Mouse (Mus musculus): ENCODE data around the gene Cdc25b. TPM values are rescaled to one million over a fixed set of nuclear protein-coding genes. Genes with fewer than 3 reads are reported as not detected.
A peak's percentile ranks its signal among the peaks of the same experiment; 100 is the strongest.

Gene Cdc25b
- polyA plus RNA-seq, 1 experiment from 2014 or later = 33.6 TPM

DNA sequence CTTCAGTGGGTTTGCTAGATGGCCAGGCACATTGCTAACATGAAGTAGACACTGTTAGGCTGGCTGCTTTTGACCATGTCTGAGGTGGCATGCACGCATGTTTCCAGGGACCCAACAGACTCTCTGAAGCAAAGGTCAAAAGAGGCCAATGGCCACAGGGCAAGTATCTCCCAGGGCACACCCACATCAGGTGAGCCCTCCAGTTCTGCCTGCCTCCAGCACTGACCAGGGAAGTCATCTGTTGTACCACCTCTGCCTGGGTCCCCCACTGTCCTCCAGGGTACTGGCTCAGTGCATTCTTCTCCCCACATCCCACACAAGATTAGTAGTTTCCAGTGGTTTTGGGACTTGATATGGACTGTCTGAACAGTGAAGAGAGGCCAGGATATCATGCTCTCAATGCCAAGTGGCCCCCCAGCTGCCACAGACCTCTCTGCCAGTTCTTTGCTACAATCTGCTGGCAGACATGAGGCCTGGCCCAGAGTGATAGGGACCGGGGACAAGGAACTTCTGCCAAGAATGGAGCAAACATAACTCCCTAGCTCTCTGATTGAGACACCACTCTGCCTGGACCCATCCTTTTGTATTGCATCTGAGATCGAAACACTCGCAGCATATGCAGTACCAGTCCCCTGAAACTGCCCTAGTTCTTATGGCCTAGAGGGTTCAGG is 22.5 kb downstream of the Cdc25b start:
- Histone ChIP-seq H3K4me3 (replicated peaks; ENCODE audit: low read length) (peak overlapping the region; percentile 78), H3K36me3 (ENCODE audit: control insufficient read depth, insufficient read depth) (0 out of 2 replicates have a peak, but pooled peaks cover 2% of the 10 kb centered on the region), H3K9ac (replicated peaks; ENCODE audit: low read depth, low read length) (peak overlapping the region; percentile 91), H3K4me2 (ENCODE audit: low read length) (peak overlapping the region; percentile 79), H3K27ac (ENCODE audit: low read length) (peak overlapping the region; percentile 95), H3K4me1 (replicated peaks; ENCODE audit: control insufficient read depth, insufficient read depth, low read length) (peaks cover 13% of the 10 kb centered on the region), H3K27me3 (replicated peaks; ENCODE audit: control insufficient read depth, insufficient read depth, low read length) (no peaks in the 10 kb centered on the region), H3K9me3 (ENCODE audit: control insufficient read depth, low read length) (no peaks in the 10 kb centered on the region)
- WGBS = 79% methylated on average over 4 of the region's 4 CpGs
- no peak for ATAC-seq

DNA sequence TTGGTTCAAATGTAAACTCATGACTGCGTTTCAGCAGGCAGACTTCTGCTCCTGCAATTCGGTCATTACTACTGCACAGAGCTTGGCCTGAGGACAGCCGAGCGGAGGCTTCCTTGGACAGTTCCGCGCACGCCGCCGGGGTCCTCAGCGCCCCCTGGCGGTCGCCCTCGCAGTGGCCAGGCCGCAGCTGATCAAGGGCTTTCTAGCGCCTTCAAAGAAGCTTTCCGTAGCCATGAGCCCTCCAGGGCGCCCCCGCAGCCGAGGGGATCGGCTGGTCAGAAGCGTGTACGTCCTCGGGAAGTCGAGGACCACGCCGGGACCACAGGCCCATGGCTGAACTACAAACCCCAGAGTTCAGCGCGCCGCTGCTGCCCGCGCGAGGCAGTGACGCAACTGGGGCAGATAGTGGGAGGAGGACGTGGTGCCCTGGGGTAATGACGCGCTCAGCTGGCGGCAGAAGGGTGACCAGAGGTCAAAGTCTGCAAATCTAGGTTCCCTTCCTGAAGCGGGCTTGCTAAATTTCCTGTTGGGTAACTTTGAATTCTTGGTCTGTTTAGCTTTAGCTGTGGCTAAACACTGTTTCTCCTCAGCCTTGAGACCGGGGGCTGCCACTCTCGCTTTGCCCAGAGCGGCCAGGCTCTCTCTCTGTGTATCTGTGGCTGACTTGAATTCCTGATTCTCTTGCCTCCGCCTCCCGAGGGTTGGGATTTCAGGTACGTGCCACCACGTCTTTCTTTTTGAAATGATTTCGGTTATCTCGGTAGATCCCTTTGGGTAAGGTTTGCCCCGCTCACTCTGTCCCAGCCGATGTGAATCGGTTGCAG is 23.4 kb downstream of the Cdc25b start:
- peak overlapping the region; percentile 95 for H3K27ac ChIP-seq (ENCODE audit: low read length)
- peak; percentile 98 for ATAC-seq
- under 1% methylated on average over 50 of the region's 50 CpGs for WGBS
- no peaks in the 10 kb centered on the region for H3K9me3 ChIP-seq (ENCODE audit: control insufficient read depth, low read length)
- peak overlapping the region; percentile 79 for H3K4me2 ChIP-seq (ENCODE audit: low read length)
- H3K4me1 ChIP-seq (replicated peaks; ENCODE audit: control insufficient read depth, insufficient read depth, low read length) = peaks cover 13% of the 10 kb centered on the region
- H3K9ac ChIP-seq (replicated peaks; ENCODE audit: low read depth, low read length) = peak overlapping the region; percentile 91
- H3K36me3 ChIP-seq (ENCODE audit: control insufficient read depth, insufficient read depth) = 0 out of 2 replicates have a peak, but pooled peaks cover 2% of the 10 kb centered on the region
- no peaks in the 10 kb centered on the region for H3K27me3 ChIP-seq (replicated peaks; ENCODE audit: control insufficient read depth, insufficient read depth, low read length)
- H3K4me3 ChIP-seq (replicated peaks; ENCODE audit: low read length) = peak overlapping the region; percentile 78

DNA sequence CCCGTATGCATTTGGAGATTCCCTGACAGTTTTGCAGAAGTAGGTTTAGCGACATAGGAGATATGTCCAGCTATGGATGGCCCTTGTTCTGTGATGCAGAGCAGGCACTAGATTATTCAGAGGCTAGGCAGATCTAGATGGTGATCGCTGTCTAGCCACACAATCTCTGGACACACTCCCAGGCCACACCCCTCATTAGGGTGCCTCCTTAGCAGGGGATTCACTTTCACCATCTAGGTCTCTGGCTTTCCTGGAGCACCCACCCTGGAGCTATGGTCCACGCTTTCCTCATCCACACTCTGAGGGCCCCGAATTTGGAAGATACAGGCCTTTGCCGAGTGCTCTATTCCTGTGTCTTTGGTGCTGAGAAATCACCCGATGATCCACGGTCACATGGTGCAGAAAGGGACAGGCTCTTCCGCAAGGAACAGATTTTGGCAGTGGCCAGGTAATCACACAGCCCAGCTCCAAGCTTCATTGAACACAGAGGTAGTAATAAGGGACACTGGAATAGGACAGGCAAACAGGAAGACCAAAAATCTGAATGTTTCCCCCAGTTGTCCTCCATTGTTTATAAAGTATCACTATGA is 24.4 kb downstream of the Cdc25b start:
- no peak for ATAC-seq
- H3K4me3 ChIP-seq (replicated peaks; ENCODE audit: low read length) = peak overlapping the region; percentile 78
- H3K27me3 ChIP-seq (replicated peaks; ENCODE audit: control insufficient read depth, insufficient read depth, low read length) = no peaks in the 10 kb centered on the region
- H3K27ac ChIP-seq (ENCODE audit: low read length) = no peak overlapping the region
- no peaks in the 10 kb centered on the region for H3K9me3 ChIP-seq (ENCODE audit: control insufficient read depth, low read length)
- H3K4me2 ChIP-seq (ENCODE audit: low read length) = peak overlapping the region; percentile 79
- H3K4me1 ChIP-seq (replicated peaks; ENCODE audit: control insufficient read depth, insufficient read depth, low read length) = peaks cover 13% of the 10 kb centered on the region
- WGBS = 64% methylated on average over 9 of the region's 9 CpGs
- 0 out of 2 replicates have a peak, but pooled peaks cover 2% of the 10 kb centered on the region for H3K36me3 ChIP-seq (ENCODE audit: control insufficient read depth, insufficient read depth)
- peak overlapping the region; percentile 91 for H3K9ac ChIP-seq (replicated peaks; ENCODE audit: low read depth, low read length)

DNA sequence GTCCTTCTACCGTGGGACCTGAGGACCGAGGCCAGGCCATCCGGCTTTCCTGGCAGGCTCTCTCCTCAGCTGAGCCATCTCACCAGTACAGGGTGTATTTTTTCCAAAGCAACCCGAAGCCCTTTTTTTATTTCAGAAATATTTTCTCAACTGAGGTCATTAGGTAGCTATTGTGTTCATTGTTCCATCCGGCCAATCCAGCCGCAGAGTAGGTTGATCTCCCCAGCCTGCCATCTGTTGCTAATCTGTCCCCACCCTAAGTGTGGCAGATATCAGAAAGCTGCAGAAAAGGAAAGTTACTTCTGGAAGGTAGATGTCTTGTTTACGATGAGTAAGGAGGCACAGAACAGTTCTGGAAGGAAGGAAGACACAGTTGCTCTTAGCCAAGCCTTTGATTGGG is 27.0 kb downstream of the Cdc25b start:
- no peak overlapping the region for H3K4me3 ChIP-seq (replicated peaks; ENCODE audit: low read length)
- WGBS = 81% methylated on average over 7 of the region's 7 CpGs
- H3K4me1 ChIP-seq (replicated peaks; ENCODE audit: control insufficient read depth, insufficient read depth, low read length) = peaks cover 13% of the 10 kb centered on the region
- H3K27me3 ChIP-seq (replicated peaks; ENCODE audit: control insufficient read depth, insufficient read depth, low read length) = no peaks in the 10 kb centered on the region
- H3K27ac ChIP-seq (ENCODE audit: low read length) = no peak overlapping the region
- no peak for ATAC-seq
- H3K36me3 ChIP-seq (ENCODE audit: control insufficient read depth, insufficient read depth) = 0 out of 2 replicates have a peak, but pooled peaks cover 2% of the 10 kb centered on the region
- no peak overlapping the region for H3K4me2 ChIP-seq (ENCODE audit: low read length)
- no peak overlapping the region for H3K9ac ChIP-seq (replicated peaks; ENCODE audit: low read depth, low read length)
- H3K9me3 ChIP-seq (ENCODE audit: control insufficient read depth, low read length) = no peaks in the 10 kb centered on the region

DNA sequence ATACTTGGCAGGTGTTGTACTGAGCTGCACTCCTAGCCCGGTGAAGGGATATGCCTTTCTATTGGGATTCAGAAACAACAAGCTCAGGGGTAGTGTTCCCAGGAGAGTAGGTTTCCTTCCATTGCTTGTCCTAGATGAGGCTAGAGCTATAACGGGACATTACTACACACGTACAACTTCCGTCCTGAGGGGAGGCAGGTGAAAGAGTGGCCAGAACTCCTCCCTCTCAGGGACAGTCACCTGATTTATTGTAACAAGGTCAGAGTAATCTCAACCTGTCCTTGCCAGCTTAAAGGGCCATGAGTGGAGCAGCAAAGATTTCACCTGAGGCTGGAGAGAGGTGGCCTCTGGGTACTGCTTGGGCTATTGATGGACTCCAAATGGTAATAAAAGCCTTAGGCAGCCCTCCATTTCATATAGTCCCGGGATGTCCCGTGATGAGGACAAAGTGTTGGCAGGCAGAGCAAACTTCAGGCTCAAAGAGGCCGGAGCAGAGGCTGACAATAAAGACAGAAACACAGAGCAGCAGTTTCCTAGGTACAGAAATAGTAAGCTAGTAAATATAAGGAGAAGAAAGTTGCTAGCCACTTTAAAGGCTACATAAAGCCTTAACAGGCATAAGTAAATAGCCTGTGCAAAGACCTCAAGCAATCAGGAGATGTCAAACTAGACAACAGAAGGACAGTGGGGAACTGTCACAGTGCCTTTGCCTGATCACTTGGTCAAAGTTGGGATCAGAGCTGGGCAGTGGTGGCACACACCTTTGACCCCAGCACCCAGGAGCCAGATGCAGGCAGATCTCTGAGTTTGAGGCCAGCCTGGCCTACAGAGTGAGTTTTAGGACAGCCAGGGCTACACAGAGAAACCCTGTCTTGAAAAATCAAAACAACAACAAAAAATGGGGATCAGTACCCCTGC is 29.5 kb downstream of the Cdc25b start:
- H3K9ac ChIP-seq (replicated peaks; ENCODE audit: low read depth, low read length) = no peak overlapping the region
- H3K4me2 ChIP-seq (ENCODE audit: low read length) = no peak overlapping the region
- no peak overlapping the region for H3K27ac ChIP-seq (ENCODE audit: low read length)
- no peak for ATAC-seq
- H3K9me3 ChIP-seq (ENCODE audit: control insufficient read depth, low read length) = no peaks in the 10 kb centered on the region
- 0 out of 2 replicates have a peak, but pooled peaks cover 2% of the 10 kb centered on the region for H3K36me3 ChIP-seq (ENCODE audit: control insufficient read depth, insufficient read depth)
- H3K4me3 ChIP-seq (replicated peaks; ENCODE audit: low read length) = no peak overlapping the region
- H3K4me1 ChIP-seq (replicated peaks; ENCODE audit: control insufficient read depth, insufficient read depth, low read length) = peaks cover 2% of the 10 kb centered on the region
- 89% methylated on average over 7 of the region's 7 CpGs for WGBS
- no peaks in the 10 kb centered on the region for H3K27me3 ChIP-seq (replicated peaks; ENCODE audit: control insufficient read depth, insufficient read depth, low read length)

DNA sequence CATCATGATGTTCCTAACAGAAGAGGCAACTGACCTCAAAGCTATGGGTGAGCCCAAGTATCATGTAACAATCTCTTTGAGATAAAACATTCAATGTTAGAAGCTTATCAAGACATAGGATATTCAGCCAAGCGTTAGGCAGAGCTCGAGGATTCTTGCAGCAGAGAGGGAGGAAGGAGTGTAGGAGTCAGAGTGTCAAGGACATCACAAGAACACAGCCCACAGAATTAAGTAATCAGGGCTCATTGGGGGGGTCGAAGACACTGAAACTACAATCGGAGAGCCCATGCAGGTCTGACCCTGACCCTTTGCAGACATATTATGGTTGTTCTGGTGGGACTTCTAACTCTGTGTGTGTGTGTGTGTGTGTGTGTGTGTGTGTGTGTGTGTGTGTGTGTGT is 33.3 kb downstream of the Cdc25b start:
- Histone ChIP-seq H3K9ac (replicated peaks; ENCODE audit: low read depth, low read length) (no peak overlapping the region), H3K27me3 (replicated peaks; ENCODE audit: control insufficient read depth, insufficient read depth, low read length) (no peaks in the 10 kb centered on the region), H3K27ac (ENCODE audit: low read length) (no peak overlapping the region), H3K9me3 (ENCODE audit: control insufficient read depth, low read length) (no peaks in the 10 kb centered on the region), H3K4me3 (replicated peaks; ENCODE audit: low read length) (no peak overlapping the region), H3K4me2 (ENCODE audit: low read length) (no peak overlapping the region), H3K4me1 (replicated peaks; ENCODE audit: control insufficient read depth, insufficient read depth, low read length) (no peaks in the 10 kb centered on the region), H3K36me3 (ENCODE audit: control insufficient read depth, insufficient read depth) (no peaks in the 10 kb centered on the region)
- no peak for ATAC-seq
- 78% methylated on average over 4 of the region's 4 CpGs for WGBS

DNA sequence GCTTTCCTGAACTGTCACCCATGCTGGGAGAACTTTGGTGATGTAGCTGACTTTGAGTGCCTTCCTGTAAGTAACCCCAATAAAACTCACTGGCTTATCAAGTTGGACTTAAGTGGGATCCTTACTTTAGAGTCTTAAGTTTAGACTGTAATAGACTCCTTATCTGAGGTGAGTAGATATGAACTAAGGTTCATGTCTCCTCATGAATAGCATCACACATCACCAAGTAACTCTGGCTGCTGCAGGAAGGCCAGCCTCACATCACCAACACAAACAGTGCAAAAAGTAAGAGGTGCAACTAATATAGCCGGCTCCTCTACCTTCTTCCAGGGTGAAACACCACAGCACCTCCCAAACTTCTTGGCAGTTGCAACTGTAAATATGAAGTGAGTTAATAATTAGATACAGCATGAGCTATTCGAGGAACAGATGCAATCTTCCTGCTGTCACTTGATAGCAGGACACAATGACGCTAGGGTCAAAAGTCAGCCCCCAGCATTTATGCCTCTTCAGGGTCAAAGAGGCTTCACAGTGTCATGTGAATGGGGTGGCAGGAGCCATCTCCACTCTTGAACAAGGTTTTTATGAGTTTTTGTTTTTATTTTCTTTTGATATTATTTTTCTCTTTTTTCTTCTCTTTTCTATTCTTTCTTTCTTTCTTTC is 35.2 kb downstream of the Cdc25b start:
- H3K4me1 ChIP-seq (replicated peaks; ENCODE audit: control insufficient read depth, insufficient read depth, low read length) = no peaks in the 10 kb centered on the region
- no peaks in the 10 kb centered on the region for H3K36me3 ChIP-seq (ENCODE audit: control insufficient read depth, insufficient read depth)
- H3K9me3 ChIP-seq (ENCODE audit: control insufficient read depth, low read length) = no peaks in the 10 kb centered on the region
- no peak overlapping the region for H3K9ac ChIP-seq (replicated peaks; ENCODE audit: low read depth, low read length)
- WGBS = 87% methylated on average over 3 of the region's 3 CpGs
- H3K4me3 ChIP-seq (replicated peaks; ENCODE audit: low read length) = no peak overlapping the region
- no peak overlapping the region for H3K27ac ChIP-seq (ENCODE audit: low read length)
- H3K4me2 ChIP-seq (ENCODE audit: low read length) = no peak overlapping the region
- H3K27me3 ChIP-seq (replicated peaks; ENCODE audit: control insufficient read depth, insufficient read depth, low read length) = no peaks in the 10 kb centered on the region
- no peak for ATAC-seq

DNA sequence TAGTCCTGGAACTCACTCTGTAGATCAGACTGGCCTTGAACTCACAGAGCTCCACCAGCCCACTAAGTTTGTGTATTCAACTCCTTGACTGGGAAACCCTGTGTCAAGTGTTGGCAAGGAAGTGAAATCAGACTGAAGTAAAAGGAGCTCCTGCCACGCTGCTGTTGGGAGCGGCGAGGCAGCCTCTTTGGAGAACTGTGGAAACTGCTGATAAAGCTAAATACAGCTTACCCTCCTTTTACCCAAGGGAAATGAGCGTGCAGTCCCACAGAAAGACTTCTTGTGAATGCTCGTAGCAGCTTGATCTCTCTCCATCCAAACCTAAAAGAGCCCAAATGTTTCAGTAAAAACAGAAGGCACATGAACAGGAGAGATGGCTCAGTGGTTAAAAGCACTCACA is 35.8 kb downstream of the Cdc25b start:
- WGBS = 63% methylated on average over 5 of the region's 5 CpGs

More for the DNA sequence above, 35.8 kb downstream of the Cdc25b start:
- Histone ChIP-seq H3K27me3 (replicated peaks; ENCODE audit: control insufficient read depth, insufficient read depth, low read length) (no peaks in the 10 kb centered on the region), H3K27ac (ENCODE audit: low read length) (no peak overlapping the region), H3K4me3 (replicated peaks; ENCODE audit: low read length) (no peak overlapping the region), H3K9ac (replicated peaks; ENCODE audit: low read depth, low read length) (no peak overlapping the region), H3K9me3 (ENCODE audit: control insufficient read depth, low read length) (no peaks in the 10 kb centered on the region), H3K36me3 (ENCODE audit: control insufficient read depth, insufficient read depth) (no peaks in the 10 kb centered on the region), H3K4me1 (replicated peaks; ENCODE audit: control insufficient read depth, insufficient read depth, low read length) (no peaks in the 10 kb centered on the region), H3K4me2 (ENCODE audit: low read length) (no peak overlapping the region)
- no peak for ATAC-seq

Measured in forebrain, embryonic 16.5 days (tissue).